Mouse (Mus musculus) gastrocnemius, postnatal 36 days (tissue): ENCODE data around the gene Ctnna3. TPM values are rescaled to one million over a fixed set of nuclear protein-coding genes. Genes with fewer than 3 reads are reported as not detected.
"Not testable (repeated sequence)": the region's sequence is repeated elsewhere in the genome, so short reads cannot be mapped to it uniquely, and the experiment has no call there.

Experiments
- DNase-seq, 2 experiments: peaks; one replicate each; pipeline ENCODE4 v3.0.0; 2022
- intact Hi-C: fragments of 180-260 bp; cut with DNase I; formaldehyde crosslinking; loops from one replicate; pipeline ENCODE4 v1.15.1; 2025
- total RNA-seq, 2 experiments: library from RNA; stranded (reverse); gene quantifications; 2 replicates each; pipeline ENCODE4 v1.2.3; 2021

Gene Ctnna3
- total RNA-seq, 2 experiments from 2014 or later: 17.1 to 18.3 TPM

GRCm38 (mm10) chr10:64096532-64096931, 666.6 kb downstream of the Ctnna3 start:
- intact Hi-C loops: no loop called here
- DNase-seq: no peak

DNA sequence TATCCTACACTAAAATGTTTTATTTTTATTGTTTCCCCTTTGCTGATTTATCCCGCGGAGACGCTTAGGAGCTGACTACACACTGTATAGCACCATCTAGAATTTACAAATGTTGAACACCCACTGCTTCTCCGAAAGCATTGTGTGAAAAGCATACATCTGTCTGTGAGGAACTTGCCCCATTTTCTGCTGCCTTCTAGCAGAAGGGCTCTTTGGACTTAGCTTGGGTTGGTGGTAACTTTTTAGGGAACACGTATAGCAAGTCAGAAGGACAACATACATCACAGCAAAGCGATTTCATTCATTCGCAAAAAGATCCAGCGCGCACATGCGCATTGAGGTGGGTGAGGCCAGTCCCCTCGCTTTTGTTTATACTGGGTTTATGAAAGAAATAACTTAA, 685.3 kb downstream of the Ctnna3 start:
- intact Hi-C loops: no loop called here
- no peak for DNase-seq

GRCm38 (mm10) chr10:64118833-64119232, 688.9 kb downstream of the Ctnna3 start:
- no peak for DNase-seq
- intact Hi-C loops: no loop called here

DNA sequence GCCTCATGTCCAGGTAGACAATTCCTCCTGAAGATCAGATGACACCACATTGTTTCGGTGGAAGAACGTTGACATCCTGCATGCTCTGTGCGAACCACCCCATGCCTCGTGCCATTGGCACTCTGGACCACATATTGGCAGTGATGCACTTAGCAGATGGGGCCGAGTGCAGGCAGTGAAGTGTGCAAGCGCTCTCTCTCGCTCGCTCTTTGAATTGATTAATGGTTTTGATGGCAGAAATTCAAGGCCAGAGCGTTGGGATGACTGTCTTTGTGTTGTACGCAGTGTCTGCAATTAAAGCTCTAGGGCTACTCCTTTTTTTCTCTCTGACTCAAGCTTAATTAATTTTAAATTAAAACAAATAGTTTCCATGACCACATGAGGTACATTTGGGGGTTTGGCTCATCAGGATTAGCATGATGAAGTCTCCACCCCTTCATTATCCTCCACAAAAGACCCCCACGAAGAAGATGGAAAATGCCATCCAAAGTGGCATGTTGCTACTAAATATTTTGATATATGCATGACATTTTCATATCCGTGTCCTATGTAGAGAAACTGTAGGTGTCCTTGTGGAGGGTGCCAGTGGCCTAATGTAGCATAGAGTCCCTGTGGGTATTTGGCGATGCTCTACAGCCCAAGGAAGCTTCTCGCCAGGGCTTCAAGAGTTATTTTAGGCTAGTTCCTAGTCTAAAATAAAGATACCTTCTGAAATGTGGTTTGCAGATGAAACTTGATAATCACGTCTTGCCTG, 700.7 kb downstream of the Ctnna3 start:
- intact Hi-C loops: no loop called here
- no peak for DNase-seq

GRCm38 (mm10) chr10:64133461-64133860, 703.6 kb downstream of the Ctnna3 start:
- no peak for DNase-seq
- intact Hi-C loops: no loop called here

- intact Hi-C loops: no loop called here
- DNase-seq: no peak
Observed at GRCm38 (mm10) chr10:64135481-64135880, 705.6 kb downstream of the Ctnna3 start.

GRCm38 (mm10) chr10:64146511-64146910, 716.6 kb downstream of the Ctnna3 start:
- DNase-seq: no peak
- intact Hi-C loops: no loop called here

DNA sequence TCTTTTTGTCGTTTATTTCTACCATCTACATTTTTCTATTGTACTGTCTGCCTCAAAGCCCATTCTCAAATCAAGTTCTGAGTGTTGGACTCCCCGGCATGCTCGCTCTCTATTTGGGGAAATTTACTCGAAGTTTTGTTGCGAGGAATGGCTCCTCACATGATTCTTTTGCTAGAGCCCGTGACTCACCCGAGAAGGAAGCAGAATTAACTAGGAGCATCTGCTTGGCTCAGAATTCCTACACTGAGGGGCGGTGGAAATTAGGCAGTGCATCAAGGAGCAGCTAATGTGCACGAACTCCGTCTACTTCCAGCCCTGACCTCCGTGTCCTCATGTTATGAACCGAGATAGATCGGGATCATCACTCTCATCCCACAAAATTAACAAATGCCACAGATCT, 751.8 kb downstream of the Ctnna3 start:
- intact Hi-C loops: no loop called here
- no peak for DNase-seq

DNA sequence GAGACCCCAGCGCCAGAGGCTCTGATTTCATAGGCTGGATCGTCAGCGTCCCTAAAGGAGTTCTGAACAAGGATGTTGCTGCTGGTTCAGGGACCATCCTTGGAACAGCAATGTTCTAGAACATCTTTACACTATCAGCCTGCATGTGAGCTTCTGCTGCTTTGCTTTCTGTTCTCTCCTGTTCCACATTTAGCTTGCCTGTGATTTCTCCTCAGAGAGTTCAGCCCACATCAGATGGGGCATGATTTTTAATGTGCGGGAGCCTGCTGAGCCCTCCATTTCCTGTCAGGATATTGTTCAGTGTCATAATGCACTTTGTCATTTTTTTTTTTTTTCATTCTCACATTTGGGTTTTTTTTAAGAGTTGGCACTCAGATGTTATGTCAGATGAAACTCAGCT, 752.8 kb downstream of the Ctnna3 start:
- intact Hi-C loops: no loop called here
- DNase-seq: no peak

DNA sequence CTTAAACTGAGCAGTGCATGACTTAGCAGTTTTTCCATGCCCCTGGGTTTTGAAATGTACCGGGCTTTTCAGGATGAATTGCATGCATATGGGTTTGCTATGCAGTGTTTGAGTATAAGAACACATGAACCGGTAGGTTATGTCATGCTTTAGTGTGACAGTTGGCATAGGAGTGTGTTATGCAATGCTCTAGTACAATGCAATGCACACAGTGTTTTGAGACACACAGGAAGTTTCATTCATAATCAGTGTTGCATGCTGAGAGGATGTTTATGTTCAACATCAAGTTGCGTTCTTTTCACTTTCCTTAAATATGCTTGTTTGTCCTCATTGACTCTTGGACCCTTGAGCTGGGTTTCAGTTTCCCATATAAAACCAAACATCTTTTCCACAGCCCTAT, 758.1 kb downstream of the Ctnna3 start:
- no peak for DNase-seq
- intact Hi-C loops: no loop called here

- intact Hi-C loops: no loop called here
- no peak for DNase-seq
Observed at GRCm38 (mm10) chr10:64197584-64197983, 767.7 kb downstream of the Ctnna3 start.

- intact Hi-C loops: no loop called here
Observed at GRCm38 (mm10) chr10:64215632-64216031, 785.7 kb downstream of the Ctnna3 start.

GRCm38 (mm10) chr10:64223023-64223422, 793.1 kb downstream of the Ctnna3 start:
- intact Hi-C loops: no loop called here
- no peak for DNase-seq

More at GRCm38 (mm10) chr10:64215632-64216031, 785.7 kb downstream of the Ctnna3 start:
- DNase-seq: no peak

GRCm38 (mm10) chr10:64224007-64224406, 794.1 kb downstream of the Ctnna3 start:
- intact Hi-C loops: no loop called here
- no peak for DNase-seq

GRCm38 (mm10) chr10:64224424-64224823, 794.5 kb downstream of the Ctnna3 start:
- intact Hi-C loops: no loop called here
- DNase-seq: no peak

DNA sequence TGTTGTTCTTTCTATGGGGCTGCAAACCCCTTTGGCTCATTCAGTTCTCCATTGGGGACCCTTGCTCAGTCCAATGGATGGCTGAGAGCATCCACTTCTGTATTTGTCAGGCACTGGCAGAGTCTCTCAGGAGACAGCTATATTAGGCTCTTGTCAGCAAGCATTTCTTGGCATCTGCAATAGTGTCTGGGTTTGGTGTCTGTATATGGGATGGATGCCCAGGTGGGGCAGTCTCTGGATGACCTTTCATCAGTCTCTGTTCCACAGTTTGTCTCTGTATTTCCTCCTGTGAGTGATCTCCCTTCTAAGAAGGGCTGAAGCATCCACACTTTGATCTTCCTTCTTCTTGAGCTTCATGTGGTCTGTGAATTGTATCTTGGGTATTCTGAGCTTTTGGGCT, 795.9 kb downstream of the Ctnna3 start:
- DNase-seq, intact Hi-C loops: not testable (repeated sequence)

DNA sequence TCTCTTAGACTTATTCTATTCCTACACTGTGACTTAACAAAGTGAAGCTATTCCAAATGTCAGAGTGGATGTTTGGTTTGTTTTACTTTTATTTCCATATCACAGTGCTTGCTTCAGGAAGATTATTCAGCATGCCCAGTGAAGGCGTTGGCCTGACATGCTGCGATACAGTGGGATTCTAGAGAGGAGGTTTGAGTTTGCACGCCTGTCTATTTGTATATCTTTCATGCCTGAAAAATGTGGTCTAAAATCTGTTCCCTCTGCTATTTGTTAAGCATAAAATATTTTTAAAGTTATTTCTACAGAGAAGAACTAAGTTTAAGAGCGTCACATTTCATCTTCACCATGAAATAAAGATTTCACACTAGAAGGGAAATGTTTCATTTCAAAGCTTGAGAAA, 813.5 kb downstream of the Ctnna3 start:
- no peak for DNase-seq
- intact Hi-C loops: no loop called here

GRCm38 (mm10) chr10:64268156-64268555, 838.3 kb downstream of the Ctnna3 start:
- intact Hi-C loops: no loop called here
- DNase-seq: no peak

GRCm38 (mm10) chr10:64275143-64275542, 845.2 kb downstream of the Ctnna3 start:
- intact Hi-C loops: loop anchor here (2.0 kb wide), 1 partner anchor 190 kb away; no protein-coding TSS in a partner anchor
- no peak for DNase-seq

- DNase-seq: no peak
- intact Hi-C loops: no loop called here
Observed at GRCm38 (mm10) chr10:64278836-64279235, 848.9 kb downstream of the Ctnna3 start.

DNA sequence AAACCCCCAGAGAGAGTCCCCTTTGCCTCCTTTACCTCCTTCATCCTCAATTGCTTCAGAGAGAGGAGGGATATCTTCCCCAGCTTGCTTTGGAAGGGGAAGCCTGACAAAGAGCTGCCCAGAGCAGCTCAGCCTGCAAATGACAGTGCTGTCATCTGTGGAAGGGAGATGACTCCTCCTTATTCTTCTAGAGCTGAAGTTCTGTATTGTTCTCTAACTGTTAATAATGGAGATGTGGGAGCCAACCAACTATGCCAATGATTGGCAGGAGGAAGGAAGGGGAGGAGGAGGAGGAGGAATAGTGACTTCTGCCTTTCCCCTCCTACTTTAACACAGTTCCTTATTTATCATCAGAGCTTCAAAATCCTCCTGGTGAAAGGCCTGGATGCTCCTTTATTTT, 875.9 kb downstream of the Ctnna3 start:
- no peak for DNase-seq
- intact Hi-C loops: no loop called here

GRCm38 (mm10) chr10:64311622-64312292, 881.9 kb downstream of the Ctnna3 start:
- no peak for DNase-seq
- intact Hi-C loops: no loop called here
